Mouse (Mus musculus): Measurements from ENCODE around the gene Uvrag.

DNA sequence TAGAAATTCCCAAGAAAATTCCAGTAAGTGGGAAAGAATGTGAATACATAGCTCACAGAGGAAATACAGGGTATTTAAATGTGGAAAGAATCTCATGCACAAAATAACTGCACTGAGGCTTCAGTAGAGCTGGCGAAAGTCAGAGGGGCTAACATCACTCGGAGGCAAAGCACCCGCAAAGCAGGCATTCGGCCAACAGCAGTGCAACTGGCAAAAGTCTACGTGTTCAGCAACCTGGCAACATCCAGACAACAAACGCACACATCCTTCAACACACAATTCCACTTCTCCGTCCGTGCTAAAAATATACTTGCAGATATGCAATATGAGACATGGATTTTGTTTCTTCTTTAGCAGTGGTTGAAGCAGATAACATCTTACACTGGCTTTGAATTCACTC lies 14.9 kb downstream of the Uvrag start:
- TF ChIP-seq CTCF (IDR thresholded peaks at IDR 0.05; ENCODE audit: extremely low read depth, insufficient read depth, insufficient read length, insufficient replicate concordance) (no peak), POLR2A (IDR thresholded peaks at IDR 0.05; ENCODE audit: low read depth, low read length) (no peak)
